Mouse (Mus musculus) heart, embryonic 13.5 days (tissue): ENCODE results near the gene Ccdc85c. TPM values are rescaled to one million over a fixed set of nuclear protein-coding genes. Genes with fewer than 3 reads are reported as not detected.

Experiments used
- ATAC-seq: fragments of 200-750 bp; cut with Nextera tagmentation; 2 replicates; pipeline ENCODE4 v1.8.0; 2017; ENCODE audit warnings: moderate TSS enrichment; ENCODE audit not compliant: insufficient number of reproducible peaks, low FRiP score, low TSS enrichment; ENCODE audit errors: extremely low read depth
- H3K27ac ChIP-seq: fragments of 300-500 bp; sonication (generic); replicated peaks from 2 replicates; pipeline ENCODE4 v1.5.1; 2015; ENCODE audit warnings: moderate library complexity, mild to moderate bottlenecking, inconsistent platforms
- H3K27me3 ChIP-seq: fragments of 300-500 bp; sonication (generic); replicated peaks from 2 replicates; pipeline ENCODE4 v1.6.1; 2015; ENCODE audit warnings: mild to moderate bottlenecking, inconsistent platforms
- H3K36me3 ChIP-seq: fragments of 300-500 bp; sonication (generic); 2 replicates; pipeline ENCODE4 v1.6.1; 2015; ENCODE audit warnings: mild to moderate bottlenecking, inconsistent platforms
- H3K4me1 ChIP-seq: fragments of 300-500 bp; sonication (generic); 2 replicates; pipeline ENCODE4 v1.6.1; 2015; ENCODE audit warnings: inconsistent platforms
- H3K4me2 ChIP-seq: fragments of 300-500 bp; sonication (generic); 2 replicates; pipeline ENCODE4 v1.6.1; 2015; ENCODE audit warnings: inconsistent platforms, mild to moderate bottlenecking, moderate library complexity
- H3K4me3 ChIP-seq: fragments of 300-500 bp; sonication (generic); 2 replicates; pipeline ENCODE4 v1.5.1; 2015; ENCODE audit warnings: moderate library complexity, mild to moderate bottlenecking, inconsistent platforms
- H3K9ac ChIP-seq: fragments of 300-500 bp; sonication (generic); 2 replicates; pipeline ENCODE4 v1.6.1; 2015; ENCODE audit warnings: inconsistent platforms, mild to moderate bottlenecking, moderate library complexity
- H3K9me3 ChIP-seq: fragments of 300-500 bp; sonication (generic); 2 replicates; pipeline ENCODE4 v1.6.1; 2016; ENCODE audit warnings: inconsistent platforms
- WGBS: fragments of 180-500 bp; shearing (Covaris S2); methylation state at CpG from one replicate; pipeline ENCODE4 v1.1.7; 2015; ENCODE audit warnings: mixed read lengths; 5-methylcytosine and 5-hydroxymethylcytosine counted together
- polyA plus RNA-seq: library from polyadenylated mRNA; unstranded; fragments of >200 nt; fragmentation: Nextera tagmentation; extraction: Ambion mirVana; gene quantifications from 2 replicates; pipeline ENCODE4 v1.2.1, GENCODE M21; 2015

Gene Ccdc85c
- polyA plus RNA-seq, 1 experiment from 2014 or later: 4.9 TPM

GRCm38 (mm10) chr12:108249522-108249921 lies 25.7 kb downstream of the Ccdc85c start:
- Histone ChIP-seq H3K4me3 (peak overlapping the region; percentile 6; the same call in 1 of the 2 replicates), H3K4me1 (peaks cover 93% of the 10 kb centered on the region), H3K27ac (peak overlapping the region; percentile 80), H3K9me3 (no peaks in the 10 kb centered on the region), H3K4me2 (peak overlapping the region; percentile 49), H3K36me3 (no peaks in the 10 kb centered on the region), H3K9ac (peak overlapping the region; percentile 58), H3K27me3 (no peaks in the 10 kb centered on the region)
- ATAC-seq: no peak
- 27% methylated on average over 10 of the region's 10 CpGs for WGBS

- peak overlapping the region; percentile 58 for H3K9ac ChIP-seq
- peak overlapping the region; percentile 80 for H3K27ac ChIP-seq
- H3K36me3 ChIP-seq: no peaks in the 10 kb centered on the region
- peaks cover 94% of the 10 kb centered on the region for H3K4me1 ChIP-seq
- 0 out of 2 replicates have a peak overlapping the region, but pooled peaks have one; percentile 6 for H3K4me3 ChIP-seq
- 71% methylated on average over 8 of the region's 8 CpGs for WGBS
- ATAC-seq: no peak
- no peaks in the 10 kb centered on the region for H3K27me3 ChIP-seq
- peak overlapping the region; percentile 49 for H3K4me2 ChIP-seq
- H3K9me3 ChIP-seq: no peaks in the 10 kb centered on the region
These were observed 26.2 kb downstream of the Ccdc85c start for GRCm38 (mm10) chr12:108249019-108249418.

- ATAC-seq: no peak
- Histone ChIP-seq H3K4me3 (no peak overlapping the region), H3K27ac (peak overlapping the region; percentile 21; the same call in 1 of the 2 replicates), H3K9ac (no peak overlapping the region), H3K27me3 (no peaks in the 10 kb centered on the region), H3K4me1 (peaks cover 94% of the 10 kb centered on the region), H3K9me3 (no peaks in the 10 kb centered on the region), H3K36me3 (no peaks in the 10 kb centered on the region), H3K4me2 (no peak overlapping the region)
- 75% methylated on average over 10 of the region's 10 CpGs for WGBS
These were observed 28.3 kb downstream of the Ccdc85c start for GRCm38 (mm10) chr12:108246759-108247500.

GRCm38 (mm10) chr12:108245579-108245978 lies 29.6 kb downstream of the Ccdc85c start:
- H3K27me3 ChIP-seq: no peaks in the 10 kb centered on the region
- WGBS: 28% methylated on average over 9 of the region's 9 CpGs
- H3K27ac ChIP-seq: peak overlapping the region; percentile 95
- H3K4me2 ChIP-seq: peak overlapping the region; percentile 64
- ATAC-seq: 0 out of 2 replicates have a peak, but pooled peaks have one; percentile 25
- peaks cover 96% of the 10 kb centered on the region for H3K4me1 ChIP-seq
- no peaks in the 10 kb centered on the region for H3K36me3 ChIP-seq
- H3K9ac ChIP-seq: peak overlapping the region; percentile 65
- H3K4me3 ChIP-seq: no peak overlapping the region
- no peaks in the 10 kb centered on the region for H3K9me3 ChIP-seq

GRCm38 (mm10) chr12:108244778-108245177 lies 30.4 kb downstream of the Ccdc85c start:
- no peaks in the 10 kb centered on the region for H3K9me3 ChIP-seq
- 0 out of 2 replicates have a peak, but pooled peaks have one; percentile 2 for ATAC-seq
- H3K9ac ChIP-seq: peak overlapping the region; percentile 65
- H3K36me3 ChIP-seq: no peaks in the 10 kb centered on the region
- WGBS: 2% methylated on average over 8 of the region's 8 CpGs
- H3K4me3 ChIP-seq: peak overlapping the region; percentile 26; the same call in 1 of the 2 replicates
- H3K4me2 ChIP-seq: peak overlapping the region; percentile 64
- H3K27ac ChIP-seq: peak overlapping the region; percentile 95
- peaks cover 96% of the 10 kb centered on the region for H3K4me1 ChIP-seq
- no peaks in the 10 kb centered on the region for H3K27me3 ChIP-seq

GRCm38 (mm10) chr12:108242243-108242745 lies 32.9 kb downstream of the Ccdc85c start:
- no peaks in the 10 kb centered on the region for H3K36me3 ChIP-seq
- H3K4me1 ChIP-seq: peaks cover 100% of the 10 kb centered on the region
- no peak overlapping the region for H3K4me3 ChIP-seq
- 90% methylated on average over 20 of the region's 20 CpGs for WGBS
- H3K9me3 ChIP-seq: no peaks in the 10 kb centered on the region
- H3K9ac ChIP-seq: no peak overlapping the region
- H3K27me3 ChIP-seq: no peaks in the 10 kb centered on the region
- no peak overlapping the region for H3K4me2 ChIP-seq
- H3K27ac ChIP-seq: no peak overlapping the region
- no peak for ATAC-seq

GRCm38 (mm10) chr12:108241626-108242025 lies 33.6 kb downstream of the Ccdc85c start:
- Histone ChIP-seq H3K4me3 (no peak overlapping the region), H3K9ac (peak overlapping the region; percentile 4; the same call in 1 of the 2 replicates), H3K4me2 (no peak overlapping the region), H3K4me1 (peaks cover 100% of the 10 kb centered on the region), H3K9me3 (no peaks in the 10 kb centered on the region), H3K27me3 (no peaks in the 10 kb centered on the region), H3K36me3 (no peaks in the 10 kb centered on the region), H3K27ac (peak overlapping the region; percentile 24)
- WGBS: 56% methylated on average over 6 of the region's 6 CpGs
- no peak for ATAC-seq

GRCm38 (mm10) chr12:108240953-108241588 lies 34.2 kb downstream of the Ccdc85c start:
- Histone ChIP-seq H3K4me1 (peaks cover 100% of the 10 kb centered on the region), H3K9ac (peak overlapping the region; percentile 4; the same call in 1 of the 2 replicates), H3K27me3 (no peaks in the 10 kb centered on the region), H3K4me3 (no peak overlapping the region), H3K4me2 (no peak overlapping the region), H3K36me3 (no peaks in the 10 kb centered on the region), H3K9me3 (no peaks in the 10 kb centered on the region), H3K27ac (peak overlapping the region; percentile 24; the same call in 1 of the 2 replicates)
- 58% methylated on average over 21 of the region's 21 CpGs for WGBS
- no peak for ATAC-seq

GRCm38 (mm10) chr12:108240401-108240890 lies 34.8 kb downstream of the Ccdc85c start:
- H3K4me3 ChIP-seq: no peak overlapping the region
- 88% methylated on average over 13 of the region's 13 CpGs for WGBS
- H3K27ac ChIP-seq: no peak overlapping the region

GRCm38 (mm10) chr12:108239441-108239840 lies 35.8 kb downstream of the Ccdc85c start:
- 44% methylated on average over 5 of the region's 5 CpGs for WGBS
- no peak for ATAC-seq
- Histone ChIP-seq H3K4me2 (peak overlapping the region; percentile 30), H3K27me3 (no peaks in the 10 kb centered on the region), H3K9ac (peak overlapping the region; percentile 47), H3K4me1 (peaks cover 100% of the 10 kb centered on the region), H3K4me3 (no peak overlapping the region), H3K36me3 (no peaks in the 10 kb centered on the region), H3K9me3 (no peaks in the 10 kb centered on the region), H3K27ac (peak overlapping the region; percentile 79)

More at GRCm38 (mm10) chr12:108240401-108240890, 34.8 kb downstream of the Ccdc85c start:
- Histone ChIP-seq H3K9ac (peak overlapping the region; percentile 4; the same call in 1 of the 2 replicates), H3K4me1 (peaks cover 100% of the 10 kb centered on the region), H3K27me3 (no peaks in the 10 kb centered on the region), H3K36me3 (no peaks in the 10 kb centered on the region), H3K4me2 (no peak overlapping the region), H3K9me3 (no peaks in the 10 kb centered on the region)
- ATAC-seq: no peak

GRCm38 (mm10) chr12:108238395-108239035 lies 36.7 kb downstream of the Ccdc85c start:
- no peak for ATAC-seq
- H3K9ac ChIP-seq: no peak overlapping the region; the same call in 1 of the 2 replicates
- peaks cover 100% of the 10 kb centered on the region for H3K4me1 ChIP-seq
- H3K36me3 ChIP-seq: no peaks in the 10 kb centered on the region
- no peaks in the 10 kb centered on the region for H3K9me3 ChIP-seq
- H3K27ac ChIP-seq: peak overlapping the region; percentile 88
- H3K4me2 ChIP-seq: no peak overlapping the region
- WGBS: 69% methylated on average over 17 of the region's 17 CpGs
- H3K27me3 ChIP-seq: no peaks in the 10 kb centered on the region
- H3K4me3 ChIP-seq: no peak overlapping the region
